Mouse (Mus musculus): ENCODE measurements at regions not wholly inside any gene's neighbourhood (a gene's known extent, or its start where the extent isn't known, plus 50 kb on each side); places are given as distances from the start of the nearest gene placed in this dataset.

- H3K27ac ChIP-seq (replicated peaks; ENCODE audit: low read depth, low read length), result no peak overlapping the region
- H3K4me3 ChIP-seq (ENCODE audit: low read depth, low read length), result no peak overlapping the region
- H3K9ac ChIP-seq (ENCODE audit: low read depth, low read length), result no peak overlapping the region
- 55% methylated on average over 3 of the region's 3 CpGs for WGBS
- H3K9me3 ChIP-seq (ENCODE audit: control insufficient read depth, low read length), result no peaks in the 10 kb centered on the region
- H3K4me2 ChIP-seq (ENCODE audit: low read depth, low read length), result no peak overlapping the region
- ATAC-seq (ENCODE audit: low read depth), result no peak
- no peak for DNase-seq (ENCODE audit: low spot score)
- no peaks in the 10 kb centered on the region for H3K36me3 ChIP-seq (ENCODE audit: control insufficient read depth, insufficient read depth, low read length)
- H3K4me1 ChIP-seq (ENCODE audit: control insufficient read depth, insufficient read depth, low read length), result no peaks in the 10 kb centered on the region
- no peaks in the 10 kb centered on the region for H3K27me3 ChIP-seq (replicated peaks; ENCODE audit: control insufficient read depth, insufficient read depth, low read length)
Observed at GRCm38 (mm10) chr11:71415451-71415850, 184.9 kb upstream of the Nlrp1b start.

GRCm38 (mm10) chr11:71422291-71422840, 191.8 kb upstream of the Nlrp1b start:
- Histone ChIP-seq H3K36me3 (ENCODE audit: control insufficient read depth, insufficient read depth, low read length) (no peaks in the 10 kb centered on the region), H3K27me3 (replicated peaks; ENCODE audit: control insufficient read depth, insufficient read depth, low read length) (no peaks in the 10 kb centered on the region), H3K9me3 (ENCODE audit: control insufficient read depth, low read length) (no peaks in the 10 kb centered on the region), H3K9ac (ENCODE audit: low read depth, low read length) (no peak overlapping the region), H3K4me1 (ENCODE audit: control insufficient read depth, insufficient read depth, low read length) (no peaks in the 10 kb centered on the region), H3K27ac (replicated peaks; ENCODE audit: low read depth, low read length) (no peak overlapping the region), H3K4me3 (ENCODE audit: low read depth, low read length) (no peak overlapping the region), H3K4me2 (ENCODE audit: low read depth, low read length) (no peak overlapping the region)
- DNase-seq (ENCODE audit: low spot score), result no peak
- no peak for ATAC-seq (ENCODE audit: low read depth)
- WGBS, result 40% methylated on average over 2 of the region's 2 CpGs

- H3K4me2 ChIP-seq (ENCODE audit: low read depth, low read length), result no peak overlapping the region
- no peak for ATAC-seq (ENCODE audit: low read depth)
- H3K27me3 ChIP-seq (replicated peaks; ENCODE audit: control insufficient read depth, insufficient read depth, low read length), result no peaks in the 10 kb centered on the region
- H3K4me3 ChIP-seq (ENCODE audit: low read depth, low read length), result no peak overlapping the region
- no peaks in the 10 kb centered on the region for H3K9me3 ChIP-seq (ENCODE audit: control insufficient read depth, low read length)
- no peaks in the 10 kb centered on the region for H3K36me3 ChIP-seq (ENCODE audit: control insufficient read depth, insufficient read depth, low read length)
- H3K27ac ChIP-seq (replicated peaks; ENCODE audit: low read depth, low read length), result no peak overlapping the region
- H3K9ac ChIP-seq (ENCODE audit: low read depth, low read length), result no peak overlapping the region
- no peak for DNase-seq (ENCODE audit: low spot score)
- WGBS, result 75% methylated on average over 3 of the region's 3 CpGs
- H3K4me1 ChIP-seq (ENCODE audit: control insufficient read depth, insufficient read depth, low read length), result no peaks in the 10 kb centered on the region
Observed at GRCm38 (mm10) chr11:71423242-71423641, 192.7 kb upstream of the Nlrp1b start.

GRCm38 (mm10) chr11:71424879-71425278, 194.3 kb upstream of the Nlrp1b start:
- no peaks in the 10 kb centered on the region for H3K9me3 ChIP-seq (ENCODE audit: control insufficient read depth, low read length)

GRCm38 (mm10) chr11:71429739-71430138, 199.2 kb upstream of the Nlrp1b start:
- 88% methylated on average over 22 of the region's 22 CpGs for WGBS
- no peak for DNase-seq (ENCODE audit: low spot score)
- no peaks in the 10 kb centered on the region for H3K27me3 ChIP-seq (replicated peaks; ENCODE audit: control insufficient read depth, insufficient read depth, low read length)
- H3K27ac ChIP-seq (replicated peaks; ENCODE audit: low read depth, low read length), result no peak overlapping the region
- no peaks in the 10 kb centered on the region for H3K4me1 ChIP-seq (ENCODE audit: control insufficient read depth, insufficient read depth, low read length)
- H3K9ac ChIP-seq (ENCODE audit: low read depth, low read length), result no peak overlapping the region
- no peak overlapping the region for H3K4me2 ChIP-seq (ENCODE audit: low read depth, low read length)
- H3K9me3 ChIP-seq (ENCODE audit: control insufficient read depth, low read length), result no peaks in the 10 kb centered on the region
- H3K4me3 ChIP-seq (ENCODE audit: low read depth, low read length), result no peak overlapping the region
- H3K36me3 ChIP-seq (ENCODE audit: control insufficient read depth, insufficient read depth, low read length), result no peaks in the 10 kb centered on the region
- ATAC-seq (ENCODE audit: low read depth), result no peak

More at GRCm38 (mm10) chr11:71424879-71425278, 194.3 kb upstream of the Nlrp1b start:
- no peak overlapping the region for H3K27ac ChIP-seq (replicated peaks; ENCODE audit: low read depth, low read length)
- H3K9ac ChIP-seq (ENCODE audit: low read depth, low read length), result no peak overlapping the region
- DNase-seq (ENCODE audit: low spot score), result no peak
- H3K4me1 ChIP-seq (ENCODE audit: control insufficient read depth, insufficient read depth, low read length), result no peaks in the 10 kb centered on the region
- H3K27me3 ChIP-seq (replicated peaks; ENCODE audit: control insufficient read depth, insufficient read depth, low read length), result no peaks in the 10 kb centered on the region
- 82% methylated on average over 5 of the region's 5 CpGs for WGBS
- no peaks in the 10 kb centered on the region for H3K36me3 ChIP-seq (ENCODE audit: control insufficient read depth, insufficient read depth, low read length)
- no peak overlapping the region for H3K4me2 ChIP-seq (ENCODE audit: low read depth, low read length)
- no peak for ATAC-seq (ENCODE audit: low read depth)
- H3K4me3 ChIP-seq (ENCODE audit: low read depth, low read length), result no peak overlapping the region

- 58% methylated on average over 6 of the region's 6 CpGs for WGBS
- ATAC-seq (ENCODE audit: low read depth), result no peak
- Histone ChIP-seq H3K4me2 (ENCODE audit: low read depth, low read length) (no peak overlapping the region), H3K9me3 (ENCODE audit: control insufficient read depth, low read length) (no peaks in the 10 kb centered on the region), H3K4me3 (ENCODE audit: low read depth, low read length) (no peak overlapping the region), H3K36me3 (ENCODE audit: control insufficient read depth, insufficient read depth, low read length) (no peaks in the 10 kb centered on the region), H3K4me1 (ENCODE audit: control insufficient read depth, insufficient read depth, low read length) (no peaks in the 10 kb centered on the region), H3K27me3 (replicated peaks; ENCODE audit: control insufficient read depth, insufficient read depth, low read length) (no peaks in the 10 kb centered on the region), H3K9ac (ENCODE audit: low read depth, low read length) (no peak overlapping the region), H3K27ac (replicated peaks; ENCODE audit: low read depth, low read length) (no peak overlapping the region)
- no peak for DNase-seq (ENCODE audit: low spot score)
Observed at GRCm38 (mm10) chr11:71434241-71434640, 203.7 kb upstream of the Nlrp1b start.

- Histone ChIP-seq H3K4me3 (ENCODE audit: low read depth, low read length) (no peak overlapping the region), H3K27me3 (replicated peaks; ENCODE audit: control insufficient read depth, insufficient read depth, low read length) (no peaks in the 10 kb centered on the region), H3K9ac (ENCODE audit: low read depth, low read length) (no peak overlapping the region), H3K27ac (replicated peaks; ENCODE audit: low read depth, low read length) (no peak overlapping the region), H3K36me3 (ENCODE audit: control insufficient read depth, insufficient read depth, low read length) (no peaks in the 10 kb centered on the region), H3K9me3 (ENCODE audit: control insufficient read depth, low read length) (no peaks in the 10 kb centered on the region), H3K4me1 (ENCODE audit: control insufficient read depth, insufficient read depth, low read length) (peaks cover 6% of the 10 kb centered on the region), H3K4me2 (ENCODE audit: low read depth, low read length) (no peak overlapping the region)
- ATAC-seq (ENCODE audit: low read depth) (no peak), DNase-seq (ENCODE audit: low spot score) (no peak)
- WGBS, result 78% methylated on average over 5 of the region's 5 CpGs
Observed at GRCm38 (mm10) chr11:71434886-71435285, 204.4 kb upstream of the Nlrp1b start.

GRCm38 (mm10) chr11:71435745-71436144, 205.2 kb upstream of the Nlrp1b start:
- Histone ChIP-seq H3K36me3 (ENCODE audit: control insufficient read depth, insufficient read depth, low read length) (no peaks in the 10 kb centered on the region), H3K9ac (ENCODE audit: low read depth, low read length) (no peak overlapping the region), H3K4me2 (ENCODE audit: low read depth, low read length) (no peak overlapping the region), H3K4me1 (ENCODE audit: control insufficient read depth, insufficient read depth, low read length) (peaks cover 12% of the 10 kb centered on the region), H3K4me3 (ENCODE audit: low read depth, low read length) (no peak overlapping the region), H3K27me3 (replicated peaks; ENCODE audit: control insufficient read depth, insufficient read depth, low read length) (no peaks in the 10 kb centered on the region), H3K9me3 (ENCODE audit: control insufficient read depth, low read length) (no peaks in the 10 kb centered on the region), H3K27ac (replicated peaks; ENCODE audit: low read depth, low read length) (no peak overlapping the region)
- DNase-seq (ENCODE audit: low spot score) (no peak), ATAC-seq (ENCODE audit: low read depth) (no peak)
- 58% methylated on average over 8 of the region's 8 CpGs for WGBS

- H3K27ac ChIP-seq (replicated peaks; ENCODE audit: low read depth, low read length), result no peak overlapping the region
- 68% methylated on average over 1 of the region's 1 CpGs for WGBS
- H3K4me1 ChIP-seq (ENCODE audit: control insufficient read depth, insufficient read depth, low read length), result peaks cover 12% of the 10 kb centered on the region
- H3K4me2 ChIP-seq (ENCODE audit: low read depth, low read length), result no peak overlapping the region
- no peaks in the 10 kb centered on the region for H3K36me3 ChIP-seq (ENCODE audit: control insufficient read depth, insufficient read depth, low read length)
- DNase-seq (ENCODE audit: low spot score), result no peak
- no peak overlapping the region for H3K4me3 ChIP-seq (ENCODE audit: low read depth, low read length)
- no peak for ATAC-seq (ENCODE audit: low read depth)
- no peaks in the 10 kb centered on the region for H3K27me3 ChIP-seq (replicated peaks; ENCODE audit: control insufficient read depth, insufficient read depth, low read length)
- no peak overlapping the region for H3K9ac ChIP-seq (ENCODE audit: low read depth, low read length)
- no peaks in the 10 kb centered on the region for H3K9me3 ChIP-seq (ENCODE audit: control insufficient read depth, low read length)
Observed at GRCm38 (mm10) chr11:71436335-71436734, 205.8 kb upstream of the Nlrp1b start.

All from embryonic facial prominence, embryonic 14.5 days (tissue).